Mouse (Mus musculus) megakaryocyte progenitor cell, adult 5-6 weeks (primary cell): ENCODE data around the gene Pklr. TPM values are rescaled to one million over a fixed set of nuclear protein-coding genes. Genes with fewer than 3 reads are reported as not detected.

Experiments used
- ATAC-seq: replicated peaks from 2 replicates; pipeline ENCODE4 v1.8.0; 2016; ENCODE audit warnings: mild to moderate bottlenecking, moderate TSS enrichment, inconsistent platforms; ENCODE audit not compliant: poor library complexity
- total RNA-seq, 2 experiments: library from RNA; stranded (forward) in 1 of 2; stranded (reverse) in 1 of 2; fragments of 157-497, 149-512 nt in 1 of 2; fragments of 200-1000 nt in 1 of 2; gene quantifications; 2 replicates each; pipeline versions ENCODE4 v1.2.3 to v1.2.4; 2015 to 2017

Gene Pklr
- total RNA-seq, 2 experiments from 2014 or later = 9.6 to 12.1 TPM

DNA sequence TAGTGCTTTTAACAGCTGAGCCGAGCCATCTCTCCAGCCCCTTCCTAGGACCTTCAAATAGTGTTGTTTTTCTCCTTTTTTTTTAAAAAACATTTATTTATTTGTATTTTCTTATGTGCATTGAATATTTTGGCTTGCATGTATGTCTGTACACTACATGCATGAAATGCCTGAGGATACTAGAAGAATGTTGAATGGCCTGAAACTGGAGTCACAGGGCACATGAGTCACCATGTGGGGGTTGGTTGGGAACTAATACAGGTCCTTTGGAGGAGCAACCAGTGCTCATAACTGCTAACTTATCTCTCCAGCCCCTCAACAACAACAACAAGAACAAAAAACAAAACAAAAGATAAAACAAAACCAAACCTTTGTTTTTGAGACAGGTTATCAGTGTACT lies 27.2 kb downstream of the Pklr start:
- no peak for ATAC-seq

DNA sequence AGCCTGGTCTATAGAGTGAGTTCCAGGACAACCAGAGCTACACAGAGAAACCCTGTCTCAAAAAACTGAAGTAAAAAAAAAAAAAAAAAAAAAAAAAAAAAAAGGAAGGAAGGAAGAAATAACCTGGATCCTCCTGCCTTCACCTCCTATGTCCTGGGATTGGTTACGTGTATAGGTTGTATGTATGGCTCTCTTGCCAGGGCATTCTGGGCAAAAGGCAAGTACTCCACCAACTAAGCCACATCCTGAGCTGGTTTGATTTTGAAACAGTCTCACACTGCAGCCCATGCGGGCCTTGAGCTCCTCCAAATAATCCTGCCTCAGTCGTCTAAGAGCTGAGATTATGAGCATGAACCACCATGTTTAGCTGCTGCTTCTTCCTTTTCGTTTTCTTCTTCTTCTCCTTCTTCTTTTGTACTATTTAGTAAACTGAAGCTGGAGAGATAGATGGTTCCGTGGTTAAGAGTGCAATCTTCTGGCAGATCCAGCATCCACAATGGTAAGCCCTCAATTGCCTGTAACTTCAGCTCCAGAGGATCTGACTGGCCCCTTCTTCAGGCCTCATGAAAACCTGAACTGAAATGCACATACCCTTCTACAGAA lies 27.8 kb downstream of the Pklr start:
- no peak for ATAC-seq

DNA sequence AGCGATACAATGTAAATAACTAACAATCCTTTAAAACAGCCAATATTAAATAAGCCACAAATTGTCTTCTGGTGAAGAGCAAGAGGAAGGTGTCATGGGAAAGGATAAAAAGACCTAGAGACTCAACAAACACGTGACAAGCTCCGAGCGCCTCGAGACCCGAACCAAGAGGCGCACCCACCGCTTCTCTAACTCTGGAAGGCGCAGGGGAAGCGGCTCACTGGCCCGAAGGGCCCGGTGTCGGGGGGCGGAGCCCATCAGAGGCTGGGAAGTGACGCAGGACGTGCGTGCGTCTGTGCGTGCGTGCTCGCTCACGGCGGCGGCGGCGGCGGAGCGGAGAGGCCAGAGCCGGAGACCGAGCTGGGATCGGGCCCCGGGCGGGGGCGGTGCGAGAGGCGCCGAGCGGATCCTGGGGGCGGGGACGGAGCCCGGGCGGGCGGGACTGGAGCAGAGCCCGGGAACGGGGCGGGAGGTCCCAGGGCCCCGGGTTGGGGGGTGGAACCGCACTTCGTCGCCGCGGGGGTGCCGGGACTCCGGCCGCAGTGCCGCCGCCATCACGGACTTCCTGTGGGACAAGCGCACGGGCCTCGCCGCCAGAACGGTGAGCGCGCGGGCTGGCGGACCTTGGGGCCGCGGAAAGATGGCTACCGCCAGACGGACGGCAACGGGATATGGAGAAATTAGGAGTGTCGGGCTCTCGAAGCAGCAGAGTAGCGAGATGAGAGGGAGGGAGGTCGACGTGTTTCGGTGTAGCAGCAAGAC lies 28.7 kb downstream of the Pklr start, which contains the start of gene Clk2:
TSS of gene Clk2 (plus strand) at position 290 of the 762 bp plus-strand sequence.
- ATAC-seq = peak; percentile 96

DNA sequence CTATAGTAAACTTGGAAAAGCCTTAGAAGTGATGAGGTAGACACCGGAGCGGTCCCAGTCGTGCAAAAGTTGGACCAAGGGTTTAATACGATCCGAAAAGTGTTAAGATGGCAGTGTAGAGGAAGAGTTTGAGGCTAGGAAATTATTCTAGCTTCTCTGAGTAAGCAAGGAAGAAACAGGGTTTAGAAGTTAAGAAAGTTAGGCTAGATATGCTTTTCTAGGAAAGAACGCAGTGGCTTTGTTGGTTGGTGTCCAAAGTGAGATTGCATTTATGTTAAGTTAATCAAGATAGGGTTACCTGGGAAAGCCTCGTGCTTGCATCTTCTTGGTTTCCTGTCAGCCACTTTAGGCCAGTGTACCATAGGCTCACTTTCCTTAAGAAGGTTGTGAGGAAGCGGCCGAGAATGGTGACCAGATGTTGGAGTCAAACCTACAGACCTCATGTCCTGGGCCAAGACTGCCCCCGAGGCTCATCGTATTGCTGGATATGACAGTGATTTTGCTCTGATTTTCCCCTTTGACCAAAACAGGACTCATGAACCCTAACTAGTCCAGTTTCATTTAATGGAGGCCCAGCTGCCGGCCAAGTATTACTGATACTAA lies 29.4 kb downstream of the Pklr start:
- ATAC-seq = no peak; the same call in 1 of the 2 replicates

DNA sequence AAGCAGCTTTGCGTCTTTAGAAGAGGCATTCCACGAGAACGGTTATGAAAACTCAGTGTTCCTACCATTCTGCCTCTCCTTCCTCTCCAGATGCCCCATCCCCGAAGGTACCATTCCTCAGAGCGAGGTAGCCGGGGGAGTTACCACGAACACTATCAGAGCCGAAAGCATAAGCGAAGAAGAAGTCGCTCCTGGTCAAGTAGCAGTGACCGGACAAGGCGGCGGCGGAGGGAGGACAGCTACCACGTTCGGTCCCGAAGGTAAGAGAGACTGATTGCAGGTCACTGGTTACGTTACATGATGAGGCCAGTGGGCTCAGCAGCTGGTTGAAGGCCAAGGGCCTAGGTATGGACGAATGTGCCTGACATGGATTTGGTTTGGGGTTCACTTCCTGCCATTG lies 31.0 kb downstream of the Pklr start:
- no peak for ATAC-seq

DNA sequence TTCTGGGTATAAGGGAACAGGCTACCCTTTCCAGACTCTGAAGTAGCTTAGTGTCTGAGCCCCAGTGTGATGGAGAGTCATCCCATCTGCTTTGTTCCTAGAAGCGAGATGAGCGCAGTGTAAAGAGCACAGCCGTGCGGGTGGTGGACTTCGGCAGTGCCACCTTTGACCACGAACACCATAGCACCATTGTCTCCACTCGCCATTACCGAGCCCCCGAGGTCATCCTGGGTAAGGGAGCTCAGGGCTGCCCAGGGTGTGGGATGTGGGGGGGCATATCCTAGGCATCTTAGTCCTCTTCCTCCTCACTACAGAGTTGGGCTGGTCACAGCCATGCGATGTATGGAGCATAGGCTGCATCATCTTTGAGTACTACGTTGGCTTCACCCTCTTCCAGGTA lies 38.9 kb downstream of the Pklr start:
- no peak for ATAC-seq

DNA sequence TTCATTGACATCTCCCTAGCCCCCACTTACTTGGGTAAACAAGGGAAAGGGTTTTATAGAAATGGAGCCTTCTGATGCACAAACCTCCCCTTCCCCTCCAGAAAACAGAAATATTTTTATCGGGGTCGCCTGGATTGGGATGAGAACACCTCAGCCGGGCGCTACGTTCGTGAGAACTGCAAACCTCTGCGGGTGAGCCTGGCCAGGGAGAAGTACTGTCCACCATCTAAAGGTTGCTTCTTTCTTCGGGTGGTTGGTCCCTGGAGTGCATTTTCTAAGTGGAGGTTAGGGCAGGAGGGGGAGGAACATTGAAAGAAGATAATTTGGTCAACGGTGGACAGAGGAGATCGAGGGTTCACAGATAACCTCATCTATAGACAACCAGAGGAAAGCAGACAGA lies 39.6 kb downstream of the Pklr start:
- ATAC-seq = no peak

DNA sequence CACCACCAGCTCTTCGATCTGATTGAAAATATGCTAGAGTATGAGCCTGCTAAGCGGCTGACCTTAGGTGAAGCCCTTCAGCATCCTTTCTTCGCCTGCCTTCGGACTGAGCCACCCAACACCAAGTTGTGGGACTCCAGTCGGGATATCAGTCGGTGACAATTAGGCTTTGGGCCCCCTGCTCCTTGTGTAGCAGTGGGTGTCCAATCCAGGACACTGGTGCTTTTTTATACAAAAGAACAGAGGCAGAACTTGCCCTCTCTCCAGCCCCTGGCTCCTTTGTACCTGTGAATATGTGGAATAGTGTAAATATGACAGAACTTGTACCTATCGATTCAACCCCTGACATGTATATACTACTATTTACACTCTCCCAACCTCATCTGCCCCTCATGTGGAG lies 40.5 kb downstream of the Pklr start:
- no peak for ATAC-seq

DNA sequence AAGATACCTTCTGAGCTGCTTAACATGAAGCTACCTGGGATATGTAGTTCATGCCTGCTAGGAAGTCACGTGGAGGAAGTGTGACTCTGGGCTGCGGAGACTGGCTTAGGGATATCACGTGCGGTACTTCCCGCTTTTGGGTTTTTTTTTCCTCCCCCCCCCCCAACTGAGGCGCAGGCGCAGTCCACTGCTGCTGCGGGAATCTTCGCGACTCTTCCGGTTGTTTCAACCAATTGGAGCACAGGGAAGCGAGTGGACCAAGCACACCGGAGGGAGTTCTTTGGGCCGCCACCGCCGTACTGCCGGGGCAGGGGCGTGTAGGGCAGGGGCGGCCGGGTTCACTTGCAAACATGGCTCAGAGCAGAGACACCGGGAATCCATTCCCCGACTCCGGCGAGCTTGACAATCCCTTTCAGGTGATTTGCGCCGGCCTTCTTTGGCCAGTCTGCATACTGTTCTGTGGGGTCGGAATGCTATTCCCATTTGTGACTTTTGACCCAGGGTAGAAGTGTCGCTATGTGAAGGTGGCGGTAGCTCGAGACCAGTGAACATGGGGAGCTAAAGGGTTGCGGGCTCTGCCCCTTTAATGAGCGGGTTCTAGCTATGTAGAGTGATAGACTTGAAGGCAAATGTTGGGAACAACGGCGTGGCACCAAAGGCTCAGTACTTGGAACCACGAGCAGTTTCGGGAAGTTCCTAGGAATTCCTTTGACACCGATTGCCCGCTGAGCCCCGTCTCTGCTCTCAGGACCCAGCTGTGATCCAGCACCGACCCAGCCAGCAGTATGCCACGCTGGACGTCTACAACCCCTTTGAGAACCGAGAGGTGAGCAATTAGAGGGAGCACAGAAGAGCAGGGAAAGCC lies 41.5 kb downstream of the Pklr start, which contains the start of gene Scamp3:
TSS of gene Scamp3 (plus strand) at position 232 of the 865 bp plus-strand sequence.
- peak; percentile 87 for ATAC-seq

DNA sequence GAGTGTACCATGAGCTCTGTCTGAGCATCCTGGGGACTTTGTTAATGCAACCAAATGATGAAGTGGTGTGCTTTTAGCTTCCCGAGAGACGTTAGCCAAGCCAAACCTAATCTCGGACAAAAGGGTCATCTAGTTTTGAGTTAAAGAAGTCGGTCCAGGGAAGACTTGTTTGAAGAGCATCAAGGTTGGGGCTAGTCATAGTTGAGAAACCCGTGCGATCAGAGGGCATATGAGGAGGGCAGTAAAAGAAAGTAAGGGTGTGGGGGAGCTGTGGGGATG lies 42.1 kb downstream of the Pklr start:
- ATAC-seq = no peak

DNA sequence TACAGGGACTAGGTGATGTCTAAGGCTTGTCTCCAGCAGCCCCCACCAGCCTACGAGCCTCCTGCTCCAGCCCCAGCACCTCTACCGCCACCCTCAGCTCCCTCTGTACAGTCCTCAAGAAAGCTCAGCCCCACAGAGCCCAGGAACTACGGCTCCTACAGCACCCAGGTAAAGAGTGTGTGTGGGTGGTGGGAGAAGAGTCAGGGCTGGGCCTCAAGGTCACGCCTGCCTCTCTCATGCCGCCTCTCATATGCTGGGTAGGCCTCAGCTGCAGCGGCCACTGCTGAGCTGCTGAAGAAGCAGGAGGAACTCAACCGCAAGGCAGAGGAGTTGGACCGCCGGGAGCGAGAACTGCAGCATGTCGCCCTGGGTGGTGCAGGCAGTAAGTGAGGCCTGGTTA lies 43.1 kb downstream of the Pklr start:
- ATAC-seq = no peak

DNA sequence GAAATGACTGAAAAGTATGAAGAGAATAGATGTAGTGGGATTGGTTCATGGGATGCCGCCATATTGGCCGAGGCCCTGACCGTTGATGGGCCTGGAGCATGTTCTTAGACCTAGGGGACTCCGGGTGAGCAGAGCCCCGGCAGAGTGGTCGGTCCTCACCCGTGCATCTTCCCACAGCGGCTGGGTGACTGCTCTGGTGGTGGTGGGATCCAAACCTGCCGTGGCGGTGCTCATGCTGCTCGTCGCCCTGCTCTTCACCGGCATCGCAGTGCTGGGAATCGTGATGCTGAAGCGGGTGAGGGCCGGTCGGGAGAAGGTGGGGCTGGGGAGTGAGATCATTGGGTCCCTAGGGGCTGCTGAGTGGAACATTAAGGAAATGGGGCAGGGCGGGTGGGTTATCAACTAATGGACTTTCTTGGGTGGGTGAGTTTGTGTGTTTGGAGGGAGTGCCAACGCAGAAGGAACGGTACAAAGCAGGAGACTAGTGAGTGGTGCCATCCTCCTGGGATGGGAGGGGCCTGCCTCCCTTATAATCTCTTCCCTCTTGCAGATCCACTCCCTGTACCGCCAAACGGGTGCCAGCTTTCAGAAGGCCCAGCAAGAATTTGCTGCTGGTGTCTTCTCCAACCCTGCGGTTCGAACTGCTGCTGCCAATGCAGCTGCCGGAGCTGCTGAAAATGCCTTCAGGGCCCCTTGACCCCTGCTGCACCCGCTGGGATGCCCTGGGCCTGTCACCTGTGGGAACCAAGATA lies 46.0 kb downstream of the Pklr start:
- no peak for ATAC-seq

DNA sequence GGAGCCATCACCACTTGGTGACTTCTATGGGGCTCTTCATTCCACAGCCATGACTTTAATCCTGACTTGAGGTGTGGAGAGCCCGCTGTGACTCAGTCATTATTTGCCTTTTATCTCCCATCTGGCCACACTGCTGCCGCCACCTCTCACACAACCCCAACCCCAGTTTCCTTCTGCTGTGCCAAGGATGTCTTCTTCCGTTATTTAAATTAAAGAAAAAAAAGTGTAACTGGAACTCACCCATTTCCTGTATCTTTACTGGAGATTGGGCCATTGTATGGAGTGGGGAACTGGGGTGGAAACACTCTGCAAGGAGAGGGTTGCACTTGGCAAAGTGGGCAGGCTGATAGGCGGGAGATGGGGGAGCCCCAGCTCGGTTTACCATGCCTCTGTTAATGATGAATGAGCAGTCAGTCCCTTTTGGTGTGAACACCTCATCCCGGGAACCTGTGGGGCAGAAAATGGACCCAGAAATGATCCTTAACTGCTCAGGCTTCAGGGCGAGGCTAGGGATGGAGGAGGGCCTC lies 46.7 kb downstream of the Pklr start:
- peak; percentile 40 for ATAC-seq

DNA sequence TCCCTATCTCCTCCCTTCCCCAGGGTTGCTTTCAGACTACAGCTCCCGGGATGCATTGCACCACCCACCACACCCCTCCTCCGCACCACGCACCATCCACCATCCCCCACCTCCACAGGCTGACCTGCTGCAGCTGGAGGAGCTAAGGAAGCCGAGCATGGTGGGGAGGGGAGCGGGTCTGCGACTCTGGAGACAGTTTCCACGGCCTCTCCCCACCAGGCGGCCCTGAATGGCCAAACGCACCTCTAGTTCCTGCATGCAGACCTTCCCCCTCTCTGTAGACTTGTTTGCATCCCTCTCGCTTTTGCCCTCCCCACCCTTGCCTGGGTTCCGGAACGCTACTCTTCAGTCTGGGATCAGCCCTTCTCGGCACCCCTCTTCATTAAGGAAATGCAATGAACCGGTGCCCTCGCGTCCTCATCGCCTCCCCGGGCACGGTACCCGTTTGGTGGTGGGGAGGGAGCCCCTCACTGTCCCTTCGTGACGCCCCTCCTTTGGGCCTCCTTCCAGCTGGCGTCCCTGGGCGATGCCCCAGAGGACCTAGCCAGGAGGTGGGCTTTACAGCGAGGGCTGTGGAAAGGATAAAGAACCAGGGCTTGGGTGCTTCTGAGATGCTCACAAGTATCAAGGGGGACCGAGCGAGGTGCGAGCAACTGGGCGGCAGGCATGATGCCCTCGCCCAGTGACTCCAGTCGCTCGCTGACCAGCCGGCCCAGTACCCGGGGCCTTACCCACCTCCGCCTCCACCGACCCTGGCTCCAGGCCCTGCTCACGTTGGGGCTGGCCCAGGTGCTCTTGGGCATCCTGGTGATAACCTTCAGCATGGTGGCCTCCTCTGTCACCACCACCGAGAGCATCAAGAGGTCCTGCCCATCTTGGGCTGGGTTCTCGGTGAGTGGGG lies 47.4 kb downstream of the Pklr start, which contains the start of gene Fam189b:
TSS of gene Fam189b (plus strand) at position 86 of the 901 bp plus-strand sequence.
- ATAC-seq = peak; percentile 91

DNA sequence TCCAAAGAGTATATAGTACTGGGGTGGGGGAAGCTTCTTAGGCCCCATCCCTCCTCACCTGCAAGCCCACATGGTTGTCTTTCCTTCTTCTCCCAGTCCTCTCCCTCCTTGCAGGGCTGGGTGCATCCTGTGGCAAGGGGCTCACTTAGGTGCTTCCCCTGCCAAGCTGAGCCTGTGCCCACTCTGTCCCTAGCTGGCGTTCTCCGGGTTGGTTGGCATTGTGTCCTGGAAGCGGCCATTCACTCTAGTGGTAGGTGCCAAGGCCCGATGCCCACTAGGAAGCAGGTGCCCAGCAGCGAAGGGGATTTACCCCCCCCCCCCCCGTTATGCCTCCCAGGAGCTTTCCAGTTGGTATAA lies 48.0 kb downstream of the Pklr start:
- no peak for ATAC-seq

DNA sequence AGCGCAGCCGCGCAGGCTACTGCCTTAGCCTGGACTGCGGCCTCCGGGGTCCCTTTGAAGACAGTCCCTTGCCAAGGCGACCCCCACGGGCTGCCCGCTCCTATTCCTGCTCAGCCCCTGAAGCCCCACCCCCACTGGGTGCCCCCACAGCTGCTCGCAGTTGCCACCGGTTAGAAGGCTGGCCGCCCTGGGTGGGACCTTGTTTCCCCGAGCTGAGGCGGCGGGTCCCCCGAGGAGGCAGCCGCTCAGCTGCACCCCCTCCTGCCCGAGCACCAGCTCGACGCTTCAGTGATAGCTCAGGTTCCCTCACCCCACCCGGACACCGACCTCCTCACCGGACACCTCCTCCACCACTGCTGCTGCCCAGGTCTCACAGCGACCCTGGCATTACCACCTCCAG lies 51.3 kb downstream of the Pklr start:
- ATAC-seq = no peak

DNA sequence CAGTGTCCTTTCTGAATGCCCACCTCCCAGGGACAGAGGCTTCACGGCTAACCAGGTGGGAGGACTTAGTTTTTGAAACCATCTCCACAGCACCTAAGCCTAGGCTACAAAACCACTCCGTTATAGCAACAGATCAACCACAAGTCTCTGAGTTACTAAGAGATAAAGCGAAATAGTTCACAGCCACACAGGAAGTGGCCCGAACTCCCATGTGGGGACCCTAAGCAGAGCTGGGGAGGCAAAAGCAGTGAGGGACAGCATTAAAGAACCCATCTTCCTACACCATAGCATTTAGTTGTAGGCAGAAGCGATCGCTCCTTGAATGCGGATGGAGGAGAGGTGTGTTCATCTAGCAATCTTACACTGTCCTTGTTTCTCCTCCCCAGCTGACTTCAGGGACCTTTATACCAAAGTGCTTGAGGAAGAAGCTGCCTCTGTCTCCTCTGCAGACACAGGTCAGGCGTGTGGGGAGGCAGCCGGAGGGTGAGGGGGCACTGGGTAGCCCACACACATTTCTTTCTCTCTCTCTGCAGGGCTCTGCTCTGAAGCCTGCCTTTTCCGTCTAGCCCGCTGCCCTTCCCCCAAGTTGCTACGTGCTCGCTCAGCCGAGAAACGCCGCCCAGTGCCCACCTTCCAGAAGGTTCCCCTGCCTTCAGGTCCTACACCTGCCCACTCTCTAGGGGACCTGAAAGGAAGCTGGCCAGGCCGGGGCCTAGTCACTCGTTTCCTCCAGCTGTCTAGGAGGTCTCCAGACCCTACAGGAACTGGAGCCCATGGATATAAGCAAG lies 51.9 kb downstream of the Pklr start:
- ATAC-seq = no peak

DNA sequence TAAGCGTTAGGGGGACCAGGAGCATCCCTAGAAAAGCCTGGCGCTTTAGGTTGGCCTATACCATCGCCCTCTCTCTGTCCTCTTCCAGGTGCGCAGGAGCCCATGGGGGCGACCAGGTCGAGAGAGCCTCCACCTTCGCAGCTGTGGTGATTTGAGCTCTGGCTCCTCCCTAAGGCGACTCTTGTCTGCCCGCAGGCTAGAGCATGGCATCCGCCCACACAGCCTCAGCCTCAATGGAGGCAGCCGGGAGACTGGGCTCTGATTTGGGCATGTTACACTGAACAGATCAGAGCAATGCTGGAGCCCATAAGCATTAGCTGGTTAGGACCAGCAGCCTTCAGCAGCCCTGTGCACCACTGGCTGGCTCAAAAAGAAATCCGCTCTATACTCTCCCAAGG lies 52.5 kb downstream of the Pklr start:
- ATAC-seq = no peak

DNA sequence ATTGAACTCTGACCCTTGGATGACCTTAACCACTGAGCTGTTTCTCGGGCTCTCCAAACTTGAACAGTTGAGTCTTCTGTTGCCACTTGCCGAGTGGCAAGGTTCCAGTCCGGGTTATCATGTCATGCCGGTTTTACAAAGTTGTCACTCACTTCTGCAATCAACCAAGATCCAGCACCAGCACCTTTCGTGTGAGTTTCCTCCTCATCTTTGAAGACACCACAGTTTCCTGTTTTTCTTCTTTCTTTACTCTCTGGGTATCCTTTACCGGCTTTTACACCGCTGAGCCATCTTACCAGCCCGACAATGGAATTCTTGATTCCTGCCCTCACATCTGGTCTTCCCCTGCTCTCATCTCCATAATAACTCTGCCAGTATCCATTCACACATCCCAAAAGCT lies 54.5 kb downstream of the Pklr start:
- peak; percentile 20; the same call in 1 of the 2 replicates for ATAC-seq
